ENCODE assay signal across 10 mouse cellular contexts in genomic region chr2:9875676-9876357, GRCm38 (mm10). TPM values are rescaled to one million over a fixed set of nuclear protein-coding genes. Genes with fewer than 3 reads are reported as not detected.
A peak's percentile ranks its signal among the peaks of the same experiment; 100 is the strongest.
DNase-seq lines count a peak whose midpoint lies in the region; ATAC-seq and TF ChIP-seq lines count a peak whose summit lies in the region.
"Had no signal": no experiment of that assay in that cellular context is flagged by ENCODE, and none has a peak within 500 bp of the region (broad histone marks: within the 10 kb centered on the region; RNA-seq: fewer than 3 reads in every experiment).

No protein-coding gene starts in this region.

- peaks cover 70% of the 10 kb centered on the region for H3K27me3 ChIP-seq in kidney, embryonic 14.5 days (ENCODE audit: control insufficient read depth, insufficient read depth, low read length)
- peaks cover 49% of the 10 kb centered on the region for H3K27me3 ChIP-seq in limb, embryonic 11.5 days (ENCODE audit: control insufficient read depth, insufficient read depth, low read length)
- peaks cover 57% of the 10 kb centered on the region for H3K27me3 ChIP-seq in stomach, embryonic 15.5 days (replicated peaks)
- H3K27me3 ChIP-seq in cerebellum, adult 2 months (ENCODE audit: control insufficient read depth, insufficient read depth, low read length), result peaks cover 8% of the 10 kb centered on the region; the same call in 1 of the 2 replicates

- no peak for TF ChIP-seq CTCF in cerebellum, adult 2 months (IDR thresholded peaks at IDR 0.05; ENCODE audit: borderline replicate concordance, insufficient read depth, low read depth, low read length)

- H3K36me3 ChIP-seq in kidney, embryonic 14.5 days (ENCODE audit: control insufficient read depth, insufficient read depth, low read length), result peaks cover 8% of the 10 kb centered on the region; the same call in 1 of the 2 replicates
- H3K36me3 ChIP-seq in limb, embryonic 11.5 days (ENCODE audit: control insufficient read depth, insufficient read depth, low read length), result no peaks in the 10 kb centered on the region
- H3K36me3 ChIP-seq in stomach, embryonic 15.5 days, result no peaks in the 10 kb centered on the region
- H3K36me3 ChIP-seq: limb, embryonic 12.5 days had no signal

- intact Hi-C loops in left cerebral cortex, postnatal 14 days (cut with DNase I), result loop anchor here (5.0 kb wide), 1 partner anchor 799 kb away; no protein-coding TSS in a partner anchor

- TF ChIP-seq POLR2A in cerebellum, adult 2 months (IDR thresholded peaks at IDR 0.05; ENCODE audit: borderline replicate concordance, insufficient read depth, low read length), result no peak

- H3K9ac ChIP-seq in kidney, embryonic 14.5 days (ENCODE audit: low read depth, low read length), result peak overlapping the region; percentile 64
- no peak overlapping the region for H3K9ac ChIP-seq in limb, embryonic 11.5 days (ENCODE audit: low read length)
- H3K9ac ChIP-seq in stomach, embryonic 15.5 days, result no peak overlapping the region
- H3K9ac ChIP-seq: limb, embryonic 12.5 days had no signal

- no peaks in the 10 kb centered on the region for H3K9me3 ChIP-seq in kidney, embryonic 14.5 days (ENCODE audit: control insufficient read depth, low read length)
- no peaks in the 10 kb centered on the region for H3K9me3 ChIP-seq in limb, embryonic 11.5 days (ENCODE audit: control insufficient read depth, low read length)
- no peaks in the 10 kb centered on the region for H3K9me3 ChIP-seq in stomach, embryonic 15.5 days
- H3K9me3 ChIP-seq: limb, embryonic 12.5 days had no signal

- 27% methylated on average over 12 of the region's 12 CpGs for WGBS in kidney, embryonic 14.5 days
- WGBS in limb, embryonic 11.5 days, result 12% methylated on average over 12 of the region's 12 CpGs
- WGBS in stomach, embryonic 15.5 days, result 35% methylated on average over 12 of the region's 12 CpGs
- 76% methylated on average over 12 of the region's 12 CpGs for WGBS in cerebellum, adult 2 months

- H3K4me2 ChIP-seq in kidney, embryonic 14.5 days (replicated peaks; ENCODE audit: low read depth, low read length), result peak overlapping the region; percentile 91
- no peak overlapping the region for H3K4me2 ChIP-seq in limb, embryonic 11.5 days (ENCODE audit: low read depth, severe bottlenecking)
- peak overlapping the region; percentile 92; the same call in 1 of the 2 replicates for H3K4me2 ChIP-seq in stomach, embryonic 15.5 days

- peak overlapping the region; percentile 57 for H3K27ac ChIP-seq in kidney, embryonic 14.5 days (ENCODE audit: low read depth, low read length)
- no peak overlapping the region for H3K27ac ChIP-seq in limb, embryonic 11.5 days (replicated peaks; ENCODE audit: low read depth, low read length)
- H3K27ac ChIP-seq in stomach, embryonic 15.5 days, result no peak overlapping the region
- no peak overlapping the region for H3K27ac ChIP-seq in cerebellum, adult 2 months (ENCODE audit: insufficient read depth, low read length)
- H3K27ac ChIP-seq: limb, embryonic 12.5 days had no signal

- H3K4me3 ChIP-seq in kidney, embryonic 14.5 days (ENCODE audit: low read length), result peak overlapping the region; percentile 42
- H3K4me3 ChIP-seq in limb, embryonic 11.5 days (ENCODE audit: low read depth, low read length), result no peak overlapping the region
- no peak overlapping the region for H3K4me3 ChIP-seq in stomach, embryonic 15.5 days (replicated peaks)
- no peak overlapping the region for H3K4me3 ChIP-seq in cerebellum, adult 2 months (replicated peaks; ENCODE audit: insufficient read depth, low read depth, low read length)

- DNase-seq in kidney, adult 18-20 months, result no peak
- peak; percentile 24 for DNase-seq in embryo, embryonic 9.5 days (ENCODE audit: extremely low spot score)
- DNase-seq in limb, embryonic 11.5 days (ENCODE audit: low spot score), result peak; percentile 38
- no peak for DNase-seq in cerebellum, adult 2 months
- no peak for DNase-seq in spleen, adult 12 weeks (ENCODE audit: low spot score)
- DNase-seq in left cerebral cortex, postnatal 14 days (ENCODE audit: low spot score in 2 of 2), result no peak

- no peak for ATAC-seq in kidney, embryonic 14.5 days (ENCODE audit: low FRiP score, low TSS enrichment)
- no peak for ATAC-seq in limb, embryonic 11.5 days (ENCODE audit: insufficient number of reproducible peaks, low FRiP score, low TSS enrichment, low read depth)
- no peak for ATAC-seq in stomach, embryonic 15.5 days (ENCODE audit: insufficient read depth, low FRiP score, low read depth)

- H3K4me1 ChIP-seq in kidney, embryonic 14.5 days (ENCODE audit: control insufficient read depth, insufficient read depth, low read length), result peaks cover 4% of the 10 kb centered on the region; the same call in 1 of the 2 replicates
- H3K4me1 ChIP-seq in limb, embryonic 11.5 days (ENCODE audit: control insufficient read depth, insufficient read depth, low read length), result 0 out of 2 replicates have a peak, but pooled peaks cover 3% of the 10 kb centered on the region
- peaks cover 9% of the 10 kb centered on the region for H3K4me1 ChIP-seq in stomach, embryonic 15.5 days
- H3K4me1 ChIP-seq in cerebellum, adult 2 months (ENCODE audit: control insufficient read depth, insufficient read depth, low read length), result no peaks in the 10 kb centered on the region; the same call in 1 of the 2 replicates

RNA-seq across cellular contexts. Expression of gene 4930412O13Rik, which starts 5.2 kb away (rescaled TPM):
- polyA plus RNA-seq in kidney, embryonic 14.5 days (2014; fragmentation: Nextera tagmentation; extraction: Ambion mirVana), result 3.7 and 4.4 TPM in 2 replicates
- 0.15 TPM in 1 of 2 replicates, not detected in the other for polyA plus RNA-seq in limb, embryonic 11.5 days (2014; fragmentation: Nextera tagmentation; extraction: Ambion mirVana)
- not detected in 2 replicates for polyA plus RNA-seq in stomach, embryonic 15.5 days (2015; fragmentation: Nextera tagmentation; extraction: Ambion mirVana)
- polyA plus RNA-seq in cerebellum, adult 2 months (2012; rRNA removed), result 0.30 TPM in 1 of 2 replicates, not detected in the other
- not detected for total RNA-seq in left cerebral cortex, postnatal 14 days (2021)
- polyA plus RNA-seq: limb, embryonic 12.5 days had no signal

RNA-seq across cellular contexts. Expression of gene 9230102O04Rik, which starts 13.5 kb away (rescaled TPM):
- 5.0 and 6.4 TPM in 2 replicates for polyA plus RNA-seq in kidney, embryonic 14.5 days (2014; fragmentation: Nextera tagmentation; extraction: Ambion mirVana)
- 0.61 TPM in 1 of 2 replicates, not detected in the other for polyA plus RNA-seq in limb, embryonic 11.5 days (2014; fragmentation: Nextera tagmentation; extraction: Ambion mirVana)
- polyA plus RNA-seq in stomach, embryonic 15.5 days (2015; fragmentation: Nextera tagmentation; extraction: Ambion mirVana), result not detected in 2 replicates
- polyA plus RNA-seq in cerebellum, adult 2 months (2012; rRNA removed), result not detected in 2 replicates
- not detected for total RNA-seq in left cerebral cortex, postnatal 14 days (2021)
- total RNA-seq: ES-E14 had no signal
- polyA plus RNA-seq: limb, embryonic 12.5 days had no signal

RNA-seq across cellular contexts. Expression of gene Gata3, which starts 14.0 kb away (rescaled TPM):
- 59.7 and 87.4 TPM in 2 replicates for polyA plus RNA-seq in kidney, embryonic 14.5 days (2014; fragmentation: Nextera tagmentation; extraction: Ambion mirVana)
- 3.9 and 4.4 TPM in 2 replicates for polyA plus RNA-seq in limb, embryonic 11.5 days (2014; fragmentation: Nextera tagmentation; extraction: Ambion mirVana)
- polyA plus RNA-seq in stomach, embryonic 15.5 days (2015; fragmentation: Nextera tagmentation; extraction: Ambion mirVana), result 4.5 and 4.6 TPM in 2 replicates
- polyA plus RNA-seq in cerebellum, adult 2 months (2012; rRNA removed), result 1.2 and 1.3 TPM in 2 replicates
- under 1 TPM in 1 of 2 experiments, not detected in 1; 0.17 TPM for total RNA-seq in left cerebral cortex, postnatal 14 days (2021)

Comparison
In these comparisons a context has a peak if more than half of its experiments do, and no peak if none do; other contexts are left out.
1. DNase-seq: peak in embryo, embryonic 9.5 days (single experiment) and limb, embryonic 11.5 days (single experiment); none in kidney, adult 18-20 months (single experiment), cerebellum, adult 2 months (0 of 2), spleen, adult 12 weeks (single experiment) and left cerebral cortex, postnatal 14 days (0 of 2).
2. RNA of gene Gata3, which starts 14.0 kb away (polyA plus RNA-seq): 59.7 to 87.4 TPM in kidney, embryonic 14.5 days; 4.5 to 4.6 TPM in stomach, embryonic 15.5 days, 3.9 to 4.4 TPM in limb, embryonic 11.5 days and 1.2 to 1.3 TPM in cerebellum, adult 2 months; every median in the first group is over 10 times any median in the second.